Mouse (Mus musculus): ENCODE results near the gene Ces2c. TPM values are rescaled to one million over a fixed set of nuclear protein-coding genes. Genes with fewer than 3 reads are reported as not detected.
A peak's percentile ranks its signal among the peaks of the same experiment; 100 is the strongest.

The Ces2c gene
- not detected in 2 replicates for polyA plus RNA-seq (2012; rRNA removed)

GRCm38 (mm10) chr8:104846831-104847230 is at the start of gene Ces2c:
Gene Ces2c, plus strand, starts transcription at chr8:104847068.
- no peaks in the 10 kb centered on the region for H3K27me3 ChIP-seq (ENCODE audit: control insufficient read depth, insufficient read depth, low read length)
- H3K4me1 ChIP-seq (ENCODE audit: control insufficient read depth, insufficient read depth, low read length) = no peaks in the 10 kb centered on the region
- H3K27ac ChIP-seq (ENCODE audit: insufficient read depth, low read length) = no peak within 1 kb of the TSS
- 92% methylated on average over 3 of the region's 3 CpGs for WGBS
- H3K4me3 ChIP-seq (replicated peaks; ENCODE audit: insufficient read depth, low read depth, low read length) = no peak within 1 kb of the TSS
- no peak for TF ChIP-seq CTCF (IDR thresholded peaks at IDR 0.05; ENCODE audit: borderline replicate concordance, insufficient read depth, low read depth, low read length)
- TF ChIP-seq POLR2A (IDR thresholded peaks at IDR 0.05; ENCODE audit: borderline replicate concordance, insufficient read depth, low read length) = no peak
- no peak for DNase-seq

- Histone ChIP-seq H3K27me3 (ENCODE audit: control insufficient read depth, insufficient read depth, low read length) (no peaks in the 10 kb centered on the region), H3K4me1 (ENCODE audit: control insufficient read depth, insufficient read depth, low read length) (no peaks in the 10 kb centered on the region), H3K27ac (ENCODE audit: insufficient read depth, low read length) (no peak overlapping the region), H3K4me3 (replicated peaks; ENCODE audit: insufficient read depth, low read depth, low read length) (no peak overlapping the region)
- DNase-seq = no peak
- TF ChIP-seq POLR2A (IDR thresholded peaks at IDR 0.05; ENCODE audit: borderline replicate concordance, insufficient read depth, low read length) = no peak
- no peak for TF ChIP-seq CTCF (IDR thresholded peaks at IDR 0.05; ENCODE audit: borderline replicate concordance, insufficient read depth, low read depth, low read length)
- WGBS = 94% methylated on average over 1 of the region's 1 CpGs
Observed at GRCm38 (mm10) chr8:104799385-104799784, 47.5 kb upstream of the Ces2c start.

GRCm38 (mm10) chr8:104806127-104806526 is 40.7 kb upstream of the Ces2c start:
- no peak overlapping the region for H3K4me3 ChIP-seq (replicated peaks; ENCODE audit: insufficient read depth, low read depth, low read length)

DNA sequence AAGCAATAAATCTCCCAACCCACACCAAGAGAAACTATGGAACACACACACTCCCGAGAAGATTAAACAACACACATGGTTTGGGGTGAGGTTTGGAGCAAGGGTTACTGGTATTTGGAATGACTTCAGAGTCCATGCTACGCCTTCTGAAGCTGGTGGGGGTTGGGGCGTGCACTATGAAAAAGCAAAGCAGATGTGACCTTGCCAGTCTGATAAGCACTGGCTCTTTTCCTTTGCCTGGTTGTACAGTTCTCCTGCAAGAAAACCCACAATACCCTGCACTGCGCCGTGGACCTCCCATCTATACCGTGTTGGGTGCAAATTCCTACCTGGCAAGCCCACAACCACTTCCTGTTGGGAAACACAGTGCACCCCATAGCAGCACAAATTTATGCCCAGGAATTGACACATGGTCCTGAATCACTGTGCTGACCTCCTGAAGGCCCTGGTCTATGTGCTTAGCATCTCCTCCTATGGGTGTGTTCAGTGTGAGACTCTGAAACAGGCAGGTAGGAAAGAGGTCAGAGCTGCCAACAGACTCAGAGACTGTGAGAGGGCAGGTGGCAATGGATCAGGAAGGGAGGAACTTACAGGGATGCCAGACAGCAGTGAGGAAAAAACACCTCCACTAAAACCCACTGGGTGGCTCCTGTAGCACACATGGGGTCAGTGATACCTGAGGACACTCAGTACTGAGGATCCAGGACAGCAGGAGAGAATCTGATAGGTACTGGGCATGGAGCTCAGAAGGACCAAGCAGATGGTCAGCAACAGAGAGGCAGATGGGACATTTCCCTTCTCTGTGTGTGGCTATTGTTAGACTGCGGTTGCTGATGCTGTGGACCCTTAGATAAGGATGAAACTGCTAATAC is 38.1 kb upstream of the Ces2c start:
- TF ChIP-seq CTCF (IDR thresholded peaks at IDR 0.05; ENCODE audit: borderline replicate concordance, insufficient read depth, low read depth, low read length) (peak; percentile 29; the same call in 1 of the 2 replicates), POLR2A (IDR thresholded peaks at IDR 0.05; ENCODE audit: borderline replicate concordance, insufficient read depth, low read length) (no peak)
- peak; percentile 46 to 73 for DNase-seq
- Histone ChIP-seq H3K4me1 (ENCODE audit: control insufficient read depth, insufficient read depth, low read length) (peaks cover 10% of the 10 kb centered on the region), H3K27ac (ENCODE audit: insufficient read depth, low read length) (no peak overlapping the region), H3K27me3 (ENCODE audit: control insufficient read depth, insufficient read depth, low read length) (no peaks in the 10 kb centered on the region), H3K4me3 (replicated peaks; ENCODE audit: insufficient read depth, low read depth, low read length) (no peak overlapping the region)
- WGBS = 66% methylated on average over 7 of the region's 7 CpGs

More at GRCm38 (mm10) chr8:104806127-104806526, 40.7 kb upstream of the Ces2c start:
- Histone ChIP-seq H3K27ac (ENCODE audit: insufficient read depth, low read length) (no peak overlapping the region), H3K27me3 (ENCODE audit: control insufficient read depth, insufficient read depth, low read length) (no peaks in the 10 kb centered on the region), H3K4me1 (ENCODE audit: control insufficient read depth, insufficient read depth, low read length) (peaks cover 10% of the 10 kb centered on the region)
- no peak for TF ChIP-seq POLR2A (IDR thresholded peaks at IDR 0.05; ENCODE audit: borderline replicate concordance, insufficient read depth, low read length)
- DNase-seq = no peak
- WGBS = 63% methylated on average over 2 of the region's 2 CpGs

- Histone ChIP-seq H3K4me3 (replicated peaks; ENCODE audit: insufficient read depth, low read depth, low read length) (no peak overlapping the region), H3K27ac (ENCODE audit: insufficient read depth, low read length) (no peak overlapping the region), H3K27me3 (ENCODE audit: control insufficient read depth, insufficient read depth, low read length) (no peaks in the 10 kb centered on the region), H3K4me1 (ENCODE audit: control insufficient read depth, insufficient read depth, low read length) (peaks cover 10% of the 10 kb centered on the region)
- WGBS = 92% methylated on average over 3 of the region's 3 CpGs
- no peak for DNase-seq
- TF ChIP-seq CTCF (IDR thresholded peaks at IDR 0.05; ENCODE audit: borderline replicate concordance, insufficient read depth, low read depth, low read length) = no peak
- no peak for TF ChIP-seq POLR2A (IDR thresholded peaks at IDR 0.05; ENCODE audit: borderline replicate concordance, insufficient read depth, low read length)
Observed at GRCm38 (mm10) chr8:104809436-104809835, 37.4 kb upstream of the Ces2c start.

GRCm38 (mm10) chr8:104826912-104827311 is 20.0 kb upstream of the Ces2c start:
- H3K27ac ChIP-seq (ENCODE audit: insufficient read depth, low read length) = no peak overlapping the region
- H3K4me1 ChIP-seq (ENCODE audit: control insufficient read depth, insufficient read depth, low read length) = no peaks in the 10 kb centered on the region
- no peak for DNase-seq
- no peak overlapping the region for H3K4me3 ChIP-seq (replicated peaks; ENCODE audit: insufficient read depth, low read depth, low read length)
- H3K27me3 ChIP-seq (ENCODE audit: control insufficient read depth, insufficient read depth, low read length) = no peaks in the 10 kb centered on the region
- no peak for TF ChIP-seq CTCF (IDR thresholded peaks at IDR 0.05; ENCODE audit: borderline replicate concordance, insufficient read depth, low read depth, low read length)
- no peak for TF ChIP-seq POLR2A (IDR thresholded peaks at IDR 0.05; ENCODE audit: borderline replicate concordance, insufficient read depth, low read length)
- WGBS = 82% methylated on average over 1 of the region's 1 CpGs

DNA sequence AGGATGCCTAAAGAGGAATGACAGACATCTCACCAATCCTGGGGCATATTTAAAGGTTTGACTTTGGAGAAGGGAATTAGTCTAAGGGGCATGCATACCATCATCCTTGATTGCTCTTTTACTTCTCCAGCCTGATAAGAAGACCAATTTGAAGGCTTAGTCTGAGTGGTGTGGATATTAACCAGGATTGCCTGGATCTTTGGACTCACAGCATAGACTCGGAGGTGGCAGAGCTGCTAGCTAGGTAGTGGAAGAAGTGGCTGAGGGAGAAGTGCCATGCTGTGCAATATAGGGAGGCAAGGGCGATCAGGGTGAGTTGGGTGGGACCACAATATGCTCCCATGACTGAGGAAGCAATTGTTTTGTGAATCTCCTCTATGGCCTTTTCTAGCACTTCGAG is 18.6 kb upstream of the Ces2c start:
- Histone ChIP-seq H3K4me1 (ENCODE audit: control insufficient read depth, insufficient read depth, low read length) (no peaks in the 10 kb centered on the region), H3K4me3 (replicated peaks; ENCODE audit: insufficient read depth, low read depth, low read length) (no peak overlapping the region), H3K27me3 (ENCODE audit: control insufficient read depth, insufficient read depth, low read length) (no peaks in the 10 kb centered on the region), H3K27ac (ENCODE audit: insufficient read depth, low read length) (no peak overlapping the region)
- TF ChIP-seq CTCF (IDR thresholded peaks at IDR 0.05; ENCODE audit: borderline replicate concordance, insufficient read depth, low read depth, low read length) (no peak), POLR2A (IDR thresholded peaks at IDR 0.05; ENCODE audit: borderline replicate concordance, insufficient read depth, low read length) (no peak)
- DNase-seq = no peak
- WGBS = 74% methylated on average over 3 of the region's 3 CpGs

DNA sequence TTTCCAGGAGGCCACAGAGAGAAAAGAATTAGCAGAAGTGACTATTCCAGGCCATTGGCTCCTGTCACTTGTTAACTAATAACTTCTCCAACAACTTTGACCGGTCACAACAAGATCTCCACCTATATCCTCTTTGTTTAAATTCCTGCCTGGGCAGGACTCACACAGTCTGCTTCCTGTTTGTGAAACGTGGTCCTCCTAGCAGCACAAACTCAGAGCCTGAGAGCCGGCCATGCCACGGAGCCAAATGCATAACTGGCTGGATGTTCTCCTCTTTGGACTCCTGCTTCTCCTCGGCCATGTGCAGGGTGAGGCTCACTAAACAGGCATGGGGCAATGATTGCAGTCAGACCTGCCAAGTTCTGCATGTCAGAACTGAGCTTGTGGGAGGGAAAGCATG is 15.4 kb upstream of the Ces2c start, which contains the start of gene Ces2b:
Ces2b (plus strand) TSS at position 133 of the 400 bp plus-strand sequence.
- H3K27me3 ChIP-seq (ENCODE audit: control insufficient read depth, insufficient read depth, low read length) = no peaks in the 10 kb centered on the region
- TF ChIP-seq POLR2A (IDR thresholded peaks at IDR 0.05; ENCODE audit: borderline replicate concordance, insufficient read depth, low read length) (no peak), CTCF (IDR thresholded peaks at IDR 0.05; ENCODE audit: borderline replicate concordance, insufficient read depth, low read depth, low read length) (no peak)
- H3K4me1 ChIP-seq (ENCODE audit: control insufficient read depth, insufficient read depth, low read length) = no peaks in the 10 kb centered on the region
- H3K27ac ChIP-seq (ENCODE audit: insufficient read depth, low read length) = no peak within 1 kb of the TSS
- DNase-seq = no peak
- WGBS = 57% methylated on average over 5 of the region's 5 CpGs
- H3K4me3 ChIP-seq (replicated peaks; ENCODE audit: insufficient read depth, low read depth, low read length) = no peak within 1 kb of the TSS
